Mouse (Mus musculus) embryonic facial prominence, embryonic 10.5 days (tissue): Measurements from ENCODE around the gene Chst10. TPM values are rescaled to one million over a fixed set of nuclear protein-coding genes. Genes with fewer than 3 reads are reported as not detected.

Source experiments
- DNase-seq: peaks from one replicate; pipeline ENCODE4 v3.0.0-alpha.2; 2017; ENCODE audit warnings: low spot score
- H3K27ac ChIP-seq: fragments of 300-500 bp; sonication (generic); replicated peaks from 2 replicates; pipeline ENCODE4 v1.5.1; 2016; ENCODE audit warnings: mild to moderate bottlenecking
- H3K27me3 ChIP-seq: fragments of 300-500 bp; sonication (generic); replicated peaks from 2 replicates; pipeline ENCODE4 v1.6.1; 2016; ENCODE audit warnings: low read depth, mild to moderate bottlenecking; ENCODE audit not compliant: poor library complexity, severe bottlenecking
- H3K36me3 ChIP-seq: fragments of 300-500 bp; sonication (generic); replicated peaks from 2 replicates; pipeline ENCODE4 v1.6.1; 2016; ENCODE audit warnings: mild to moderate bottlenecking, moderate library complexity
- H3K4me1 ChIP-seq: fragments of 300-500 bp; sonication (generic); 2 replicates; pipeline ENCODE4 v1.6.1; 2016
- H3K4me3 ChIP-seq: fragments of 300-500 bp; sonication (generic); 2 replicates; pipeline ENCODE4 v1.5.1; 2016; ENCODE audit warnings: mild to moderate bottlenecking, moderate library complexity
- H3K9me3 ChIP-seq: fragments of 300-500 bp; sonication (generic); 2 replicates; pipeline ENCODE4 v1.6.1; 2016; ENCODE audit warnings: mild to moderate bottlenecking
- WGBS: fragments of 180-500 bp; shearing (Covaris S2); methylation state at CpG from one replicate; pipeline ENCODE4 v1.1.7; 2016; 5-methylcytosine and 5-hydroxymethylcytosine counted together
- polyA plus RNA-seq: library from polyadenylated mRNA; unstranded; fragments of >200 nt; fragmentation: Nextera tagmentation; extraction: Ambion mirVana; gene quantifications from 2 replicates; pipeline ENCODE4 v1.2.1, GENCODE M21; 2016

The Chst10 gene
- polyA plus RNA-seq, 1 experiment from 2014 or later: 9.0 TPM

DNA sequence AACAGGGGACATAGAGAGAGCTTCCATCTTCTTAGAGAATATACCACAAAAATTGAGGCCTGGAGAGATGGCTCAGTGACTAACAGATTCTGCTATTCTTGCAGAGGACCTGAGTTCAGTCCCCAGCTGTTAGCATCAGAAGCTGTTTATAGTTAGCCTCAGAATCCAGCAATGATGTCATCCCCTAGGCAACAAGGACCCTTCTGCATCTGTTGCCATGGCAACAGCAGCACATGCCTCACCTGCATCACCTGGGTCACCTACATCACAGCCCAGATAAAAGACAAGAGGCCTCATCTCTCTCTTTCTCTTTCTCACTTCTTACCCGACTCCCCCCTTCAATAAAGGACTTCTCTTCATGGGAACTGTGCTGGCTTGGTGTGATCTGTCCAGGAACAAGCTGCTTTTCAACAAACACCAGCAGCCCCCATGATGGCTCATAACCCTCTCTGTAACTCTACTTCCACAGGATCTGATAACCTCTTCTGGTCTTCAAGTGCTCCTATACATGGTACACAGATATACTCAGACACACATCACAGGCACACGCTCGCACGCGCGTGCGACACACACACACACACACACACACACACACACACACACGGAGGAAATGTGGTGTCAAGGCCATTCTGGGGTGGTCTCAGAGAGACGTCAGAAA is 37.0 kb downstream of the Chst10 start:
- DNase-seq: no peak
- H3K36me3 ChIP-seq: no peaks in the 10 kb centered on the region
- no peaks in the 10 kb centered on the region for H3K27me3 ChIP-seq
- no peak overlapping the region for H3K4me3 ChIP-seq
- no peak overlapping the region for H3K27ac ChIP-seq
- H3K9me3 ChIP-seq: no peaks in the 10 kb centered on the region
- 83% methylated on average over 9 of the region's 9 CpGs for WGBS
- no peaks in the 10 kb centered on the region for H3K4me1 ChIP-seq

GRCm38 (mm10) chr1:38860207-38860606 is 37.8 kb downstream of the Chst10 start:
- H3K4me1 ChIP-seq: no peaks in the 10 kb centered on the region
- WGBS: 87% methylated on average over 5 of the region's 5 CpGs
- no peak for DNase-seq
- H3K9me3 ChIP-seq: no peaks in the 10 kb centered on the region
- no peak overlapping the region for H3K27ac ChIP-seq
- H3K27me3 ChIP-seq: no peaks in the 10 kb centered on the region; the same call in 1 of the 2 replicates
- no peak overlapping the region for H3K4me3 ChIP-seq
- H3K36me3 ChIP-seq: no peaks in the 10 kb centered on the region

DNA sequence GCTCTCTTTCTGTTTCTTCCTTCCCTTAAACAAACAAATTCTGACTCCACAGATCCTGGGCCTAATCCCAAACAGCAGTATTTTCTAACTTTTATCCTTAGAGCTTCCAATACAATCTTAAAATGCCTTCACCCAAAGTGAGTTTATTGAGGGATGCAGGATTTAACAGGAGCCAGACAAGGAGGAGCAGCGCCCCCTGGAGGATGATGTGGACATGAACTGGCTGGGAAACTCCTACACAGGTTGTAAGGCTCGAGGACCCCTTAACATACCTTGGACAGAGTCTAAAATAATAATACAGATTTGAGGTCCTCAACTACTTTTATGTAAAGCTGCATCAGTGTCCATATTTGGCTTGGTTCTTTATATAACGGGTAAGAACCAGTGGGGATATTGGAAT is 41.8 kb downstream of the Chst10 start:
- Histone ChIP-seq H3K4me3 (no peak overlapping the region), H3K27me3 (no peaks in the 10 kb centered on the region; the same call in 1 of the 2 replicates), H3K9me3 (no peaks in the 10 kb centered on the region), H3K27ac (no peak overlapping the region), H3K36me3 (no peaks in the 10 kb centered on the region), H3K4me1 (no peaks in the 10 kb centered on the region)
- 22% methylated on average over 3 of the region's 3 CpGs for WGBS
- DNase-seq: peak; percentile 79

DNA sequence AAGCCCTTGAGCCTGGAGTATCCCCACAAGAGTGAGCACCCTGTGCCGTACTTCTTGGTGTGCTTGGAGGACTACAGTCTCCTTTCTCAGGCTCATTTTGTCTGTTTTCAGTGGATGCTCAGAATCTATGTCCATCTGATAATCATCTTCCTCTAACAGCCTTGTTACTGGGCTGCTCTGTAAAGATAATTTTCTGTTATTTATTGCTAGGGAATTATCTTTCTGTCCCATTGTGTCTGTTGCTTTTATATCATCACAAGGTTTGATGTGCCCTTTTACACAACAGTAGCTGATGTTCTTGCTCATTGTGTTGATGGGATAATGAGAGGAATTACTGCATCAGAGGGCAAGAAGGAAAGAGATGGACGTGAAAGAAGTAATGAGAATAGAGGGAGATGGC is 45.7 kb downstream of the Chst10 start:
- H3K4me1 ChIP-seq: peaks cover 4% of the 10 kb centered on the region; the same call in 1 of the 2 replicates
- WGBS: 74% methylated on average over 2 of the region's 2 CpGs
- H3K9me3 ChIP-seq: no peaks in the 10 kb centered on the region
- H3K4me3 ChIP-seq: no peak overlapping the region
- DNase-seq: no peak
- H3K27me3 ChIP-seq: no peaks in the 10 kb centered on the region; the same call in 1 of the 2 replicates
- H3K36me3 ChIP-seq: no peaks in the 10 kb centered on the region
- no peak overlapping the region for H3K27ac ChIP-seq

GRCm38 (mm10) chr1:38850650-38851049 is 47.3 kb downstream of the Chst10 start:
- DNase-seq: no peak
- Histone ChIP-seq H3K9me3 (no peaks in the 10 kb centered on the region), H3K27ac (no peak overlapping the region), H3K27me3 (no peaks in the 10 kb centered on the region; the same call in 1 of the 2 replicates), H3K36me3 (no peaks in the 10 kb centered on the region), H3K4me3 (no peak overlapping the region), H3K4me1 (peaks cover 4% of the 10 kb centered on the region; the same call in 1 of the 2 replicates)
- 89% methylated on average over 2 of the region's 2 CpGs for WGBS

- WGBS: 65% methylated on average over 2 of the region's 2 CpGs
- no peak for DNase-seq
- Histone ChIP-seq H3K27ac (no peak overlapping the region), H3K36me3 (no peaks in the 10 kb centered on the region), H3K9me3 (no peaks in the 10 kb centered on the region), H3K27me3 (no peaks in the 10 kb centered on the region), H3K4me1 (peaks cover 4% of the 10 kb centered on the region; the same call in 1 of the 2 replicates), H3K4me3 (no peak overlapping the region)
Measured at GRCm38 (mm10) chr1:38848451-38849289, 49.3 kb downstream of the Chst10 start.

GRCm38 (mm10) chr1:38847975-38848374 is 50.0 kb downstream of the Chst10 start:
- no peaks in the 10 kb centered on the region for H3K36me3 ChIP-seq
- DNase-seq: peak; percentile 20
- no peak overlapping the region for H3K27ac ChIP-seq
- H3K4me1 ChIP-seq: peaks cover 6% of the 10 kb centered on the region; the same call in 1 of the 2 replicates
- 57% methylated on average over 11 of the region's 11 CpGs for WGBS
- H3K4me3 ChIP-seq: no peak overlapping the region
- no peaks in the 10 kb centered on the region for H3K27me3 ChIP-seq
- no peaks in the 10 kb centered on the region for H3K9me3 ChIP-seq

DNA sequence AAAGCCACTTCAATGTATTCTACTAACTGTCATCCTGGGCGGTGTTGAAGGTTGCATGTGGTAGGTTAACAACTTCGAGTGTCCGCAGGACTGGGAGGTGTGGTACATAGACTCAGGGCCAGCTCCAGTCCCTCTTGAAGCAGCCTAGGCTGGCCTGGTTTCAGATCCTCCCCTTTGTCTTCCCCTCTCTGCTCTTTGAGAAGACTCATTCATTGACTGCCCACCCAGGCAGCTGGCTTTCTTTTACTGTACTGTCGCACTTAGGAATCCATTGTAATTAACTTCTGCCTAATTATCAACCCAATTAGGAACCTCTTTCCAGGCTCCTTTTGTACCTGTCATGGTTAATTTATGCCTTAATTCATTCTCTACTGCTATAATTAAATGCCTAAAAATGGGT is 54.7 kb downstream of the Chst10 start:
- no peaks in the 10 kb centered on the region for H3K36me3 ChIP-seq
- H3K4me3 ChIP-seq: no peak overlapping the region
- H3K4me1 ChIP-seq: peaks cover 7% of the 10 kb centered on the region; the same call in 1 of the 2 replicates
- H3K27ac ChIP-seq: no peak overlapping the region
- whole genome bisulfite sequencing: 57% methylated on average over 4 of the region's 4 CpGs
- no peaks in the 10 kb centered on the region for H3K9me3 ChIP-seq
- peaks cover 13% of the 10 kb centered on the region for H3K27me3 ChIP-seq
- no peak for DNase-seq

GRCm38 (mm10) chr1:38842861-38843260 is 55.1 kb downstream of the Chst10 start:
- Histone ChIP-seq H3K27me3 (peaks cover 17% of the 10 kb centered on the region), H3K9me3 (no peaks in the 10 kb centered on the region), H3K4me1 (peaks cover 4% of the 10 kb centered on the region; the same call in 1 of the 2 replicates), H3K27ac (no peak overlapping the region), H3K36me3 (no peaks in the 10 kb centered on the region), H3K4me3 (no peak overlapping the region)
- 64% methylated on average over 1 of the region's 1 CpGs for WGBS
- no peak for DNase-seq

- Histone ChIP-seq H3K4me3 (no peak overlapping the region), H3K4me1 (peaks cover 19% of the 10 kb centered on the region), H3K36me3 (no peaks in the 10 kb centered on the region), H3K27me3 (peaks cover 46% of the 10 kb centered on the region), H3K9me3 (no peaks in the 10 kb centered on the region), H3K27ac (no peak overlapping the region)
- 52% methylated on average over 1 of the region's 1 CpGs for WGBS
- DNase-seq: no peak
Measured at GRCm38 (mm10) chr1:38839944-38840343, 58.0 kb downstream of the Chst10 start.

DNA sequence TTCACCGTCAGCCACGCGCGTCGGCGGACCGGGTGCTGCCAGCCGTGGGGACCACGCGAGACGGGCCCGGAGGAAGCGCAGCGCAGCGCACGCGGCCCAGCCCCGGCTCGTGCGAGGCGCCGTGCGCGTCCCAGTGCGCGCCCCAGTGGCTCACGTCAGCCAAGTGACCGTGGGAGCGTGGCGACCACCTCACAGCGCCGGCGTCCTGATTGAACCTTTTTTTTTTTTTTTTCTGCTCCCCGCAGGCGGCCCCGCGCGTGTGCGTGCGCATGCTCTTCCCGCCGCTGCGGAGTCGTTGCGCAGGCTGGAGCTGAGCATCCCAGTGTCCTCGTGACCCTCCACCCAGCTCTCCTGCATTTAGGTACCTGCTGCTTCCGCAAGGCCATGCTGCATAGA is 61.5 kb downstream of the Chst10 start, which contains the start of gene Lonrf2:
Gene Lonrf2 (minus strand): TSS at position 235 of the 396 bp plus-strand sequence.
- Histone ChIP-seq H3K27ac (peak within 1 kb of the TSS; percentile 85), H3K4me1 (peaks cover 16% of the 10 kb centered on the region), H3K4me3 (peak within 1 kb of the TSS; percentile 64), H3K36me3 (0 out of 2 replicates have a peak, but pooled peaks cover 3% of the 10 kb centered on the region), H3K9me3 (no peaks in the 10 kb centered on the region), H3K27me3 (peaks cover 64% of the 10 kb centered on the region)
- peak; percentile 54 for DNase-seq
- 2% methylated on average over 47 of the region's 47 CpGs for WGBS

- WGBS: 3% methylated on average over 103 of the region's 103 CpGs
- Histone ChIP-seq H3K36me3 (0 out of 2 replicates have a peak, but pooled peaks cover 3% of the 10 kb centered on the region), H3K27me3 (peaks cover 64% of the 10 kb centered on the region), H3K9me3 (no peaks in the 10 kb centered on the region), H3K4me1 (peaks cover 16% of the 10 kb centered on the region), H3K4me3 (peak overlapping the region; percentile 64), H3K27ac (peak overlapping the region; percentile 85)
- peak; percentile 72 for DNase-seq
Measured at GRCm38 (mm10) chr1:38835568-38836476, 62.1 kb downstream of the Chst10 start.
